Mouse (Mus musculus) ES-E14 (cell line): ENCODE measurements at regions not wholly inside any gene's neighbourhood (a gene's known extent, or its start where the extent isn't known, plus 50 kb on each side); places are given as distances from the start of the nearest gene placed in this dataset.

Source experiments
- CHD2 ChIP-seq: IDR thresholded peaks from 2 replicates; pipeline ENCODE4 v1.6.1; 2014; ENCODE audit warnings: mild to moderate bottlenecking, low read depth, low read length, inconsistent platforms
- HCFC1 ChIP-seq: IDR thresholded peaks from 2 replicates; pipeline ENCODE4 v1.6.1; 2012; ENCODE audit warnings: low read length, inconsistent platforms, borderline replicate concordance; ENCODE audit not compliant: insufficient read depth
- MAFK ChIP-seq: IDR thresholded peaks from 2 replicates; pipeline ENCODE4 v1.6.1; 2014; ENCODE audit warnings: mild to moderate bottlenecking, low read depth, low read length, inconsistent platforms; ENCODE audit not compliant: insufficient read depth
- ZC3H11A ChIP-seq: IDR thresholded peaks from 2 replicates; pipeline ENCODE4 v1.6.1; 2012; ENCODE audit warnings: low read depth, mild to moderate bottlenecking, inconsistent platforms, low read length, borderline replicate concordance
- ZNF384 ChIP-seq: IDR thresholded peaks from 2 replicates; pipeline ENCODE4 v1.6.1; 2012; ENCODE audit warnings: low read depth, low read length, inconsistent platforms

DNA sequence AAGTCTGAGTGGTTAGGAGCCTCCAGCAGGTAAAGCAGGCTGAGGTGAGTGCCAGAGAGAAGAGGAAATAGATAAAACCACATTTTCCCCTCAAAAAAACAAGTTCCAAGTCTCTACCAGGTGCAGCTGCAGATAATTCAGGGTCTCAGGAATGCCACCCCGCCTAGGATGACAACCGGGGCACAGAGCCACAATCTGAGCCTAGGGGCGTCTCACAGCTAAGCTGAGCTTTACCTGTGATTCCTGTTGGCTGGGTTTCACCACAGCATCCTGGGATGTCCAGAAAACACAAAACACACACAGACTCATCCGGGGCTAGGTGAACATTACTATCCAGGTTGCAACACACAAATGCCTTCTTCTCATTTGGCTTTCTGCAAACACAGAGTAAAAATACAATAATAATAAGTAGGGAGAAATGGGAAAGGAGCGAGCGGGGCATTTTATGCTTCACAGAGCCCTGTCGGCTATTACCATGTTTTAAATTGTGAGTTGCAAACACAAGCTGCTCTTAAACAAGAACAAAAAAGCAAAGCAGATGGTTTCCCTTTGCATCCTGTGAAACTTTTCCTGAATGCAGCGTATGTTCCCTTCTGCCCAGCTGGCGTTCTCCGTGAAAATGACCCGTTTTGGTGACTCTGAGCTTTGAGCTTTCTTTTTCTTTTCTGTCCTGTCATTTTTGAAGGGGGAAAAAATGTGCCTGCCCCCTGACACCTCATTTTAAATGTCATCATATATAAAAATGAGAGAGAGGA is 330.3 kb downstream of the Cbln4 start:
- TF ChIP-seq ZNF384, result no peak
- TF ChIP-seq HCFC1, result no peak
- TF ChIP-seq ZC3H11A, result no peak
- TF ChIP-seq CHD2, result no peak
- no peak for TF ChIP-seq MAFK
